Mouse (Mus musculus) lung, embryonic 16.5 days (tissue): ENCODE results near the gene Timmdc1. TPM values are rescaled to one million over a fixed set of nuclear protein-coding genes. Genes with fewer than 3 reads are reported as not detected.

Experiments used
- ATAC-seq: fragments of 200-750 bp; cut with Nextera tagmentation; 2 replicates; pipeline ENCODE4 v1.8.0; 2017; ENCODE audit warnings: low read depth, mild to moderate bottlenecking, moderate library complexity
- H3K27ac ChIP-seq: fragments of 300-500 bp; sonication (generic); 2 replicates; pipeline ENCODE4 v1.5.1; 2014; ENCODE audit warnings: mild to moderate bottlenecking, control low read depth, low read length
- H3K27me3 ChIP-seq: fragments of 300-500 bp; sonication (generic); 2 replicates; pipeline ENCODE4 v1.6.1; 2014; ENCODE audit warnings: low read depth, low read length, mixed read lengths; ENCODE audit not compliant: control insufficient read depth, insufficient read depth
- H3K36me3 ChIP-seq: fragments of 300-500 bp; sonication (generic); 2 replicates; pipeline ENCODE4 v1.6.1; 2014; ENCODE audit warnings: low read length; ENCODE audit not compliant: control insufficient read depth, insufficient read depth
- H3K4me1 ChIP-seq: fragments of 300-500 bp; sonication (generic); replicated peaks from 2 replicates; pipeline ENCODE4 v1.6.1; 2014; ENCODE audit warnings: low read length, mixed read lengths; ENCODE audit not compliant: control insufficient read depth, insufficient read depth
- H3K4me2 ChIP-seq: fragments of 300-500 bp; sonication (generic); 2 replicates; pipeline ENCODE4 v1.6.1; 2014; ENCODE audit warnings: low read depth, low read length, control low read depth
- H3K4me3 ChIP-seq: fragments of 300-500 bp; sonication (generic); 2 replicates; pipeline ENCODE4 v1.5.1; 2014; ENCODE audit warnings: mild to moderate bottlenecking, low read length, control low read depth
- H3K9ac ChIP-seq: fragments of 300-500 bp; sonication (generic); 2 replicates; pipeline ENCODE4 v1.6.1; 2014; ENCODE audit warnings: low read length, control low read depth
- H3K9me3 ChIP-seq: fragments of 300-500 bp; sonication (generic); 2 replicates; pipeline ENCODE4 v1.6.1; 2016; ENCODE audit warnings: low read length; ENCODE audit not compliant: control insufficient read depth
- WGBS: fragments of 180-500 bp; shearing (Covaris S2); extraction: QIAGEN DNeasy Blood & Tissue Kit; methylation state at CpG from one replicate; pipeline ENCODE4 v1.1.7; 2014; 5-methylcytosine and 5-hydroxymethylcytosine counted together
- polyA plus RNA-seq: library from polyadenylated mRNA; unstranded; fragments of >200 nt; fragmentation: Nextera tagmentation; extraction: Ambion mirVana; gene quantifications from 2 replicates; pipeline ENCODE4 v1.2.1, GENCODE M21; 2015

Gene Timmdc1
- polyA plus RNA-seq, 1 experiment from 2014 or later = 27.7 TPM

DNA sequence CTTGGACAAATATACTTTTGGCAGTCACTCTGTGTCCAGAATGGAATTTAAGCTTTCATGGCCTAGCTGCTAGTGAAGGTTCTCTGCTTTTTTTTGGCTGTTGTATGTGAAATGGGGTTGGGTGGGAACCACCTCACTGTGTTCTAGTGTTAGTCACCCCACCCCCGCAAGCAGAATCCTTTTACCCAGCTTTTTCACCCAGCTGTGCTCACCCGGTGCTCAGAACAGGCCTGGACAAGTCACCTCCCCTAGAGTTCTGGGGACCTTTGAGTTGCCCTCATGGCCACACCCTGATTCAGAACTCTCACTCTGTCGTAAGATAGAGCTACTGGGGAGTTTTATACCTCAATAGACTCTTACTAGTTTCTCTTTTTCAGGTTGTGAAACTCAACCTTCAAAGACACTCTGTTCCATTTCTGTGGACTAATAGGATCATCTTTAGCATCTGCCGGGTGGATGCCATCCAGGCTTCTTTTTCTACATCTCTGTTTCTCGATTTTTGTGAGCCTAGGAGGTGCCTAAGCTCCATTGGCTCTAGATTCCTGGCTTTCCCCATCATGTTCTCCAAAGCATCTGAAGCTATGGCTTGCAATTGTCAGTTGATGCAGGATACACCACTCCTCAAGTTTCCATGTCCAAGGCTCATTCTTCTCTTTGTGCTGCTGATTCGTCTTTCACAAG is 63.7 kb downstream of the Timmdc1 start:
- WGBS = 65% methylated on average over 6 of the region's 6 CpGs

DNA sequence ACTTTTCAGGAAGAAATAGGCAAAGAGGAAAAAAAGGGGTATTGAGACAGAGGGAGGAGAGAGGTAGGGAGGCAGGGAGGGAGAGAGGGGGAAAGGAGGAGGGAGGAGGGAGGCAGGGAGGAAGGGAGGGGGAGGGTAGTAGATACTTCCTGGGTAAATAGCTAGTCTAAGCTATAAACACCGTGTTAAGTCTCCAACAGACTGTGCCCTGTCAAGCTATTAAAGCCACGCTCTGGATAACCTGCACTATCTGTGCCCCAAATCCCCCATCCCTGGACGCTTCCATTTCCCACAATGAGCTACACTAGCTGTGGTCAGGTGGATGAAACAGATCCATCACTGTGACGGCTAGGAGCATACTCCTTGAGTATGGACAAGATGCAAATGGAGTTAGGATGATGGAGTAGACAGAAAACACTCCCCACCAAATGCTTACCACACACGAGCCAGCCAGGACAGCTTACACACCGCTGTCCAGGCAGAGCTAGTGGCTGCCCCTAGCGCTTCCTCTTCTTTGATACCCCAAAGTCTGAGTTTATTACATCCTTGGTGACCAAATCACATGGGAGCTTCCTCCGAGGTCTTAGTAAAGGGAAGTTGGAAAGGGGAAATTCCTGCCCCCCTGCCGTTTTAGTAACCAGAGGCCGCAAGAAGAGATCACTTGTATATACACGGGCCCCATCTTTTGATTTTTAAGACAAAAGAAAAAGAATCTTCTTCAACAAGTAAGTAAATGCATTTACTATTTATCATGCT is 65.5 kb downstream of the Timmdc1 start:
- ATAC-seq = no peak
- H3K9me3 ChIP-seq = no peaks in the 10 kb centered on the region
- WGBS = 49% methylated on average over 11 of the region's 11 CpGs
- no peaks in the 10 kb centered on the region for H3K36me3 ChIP-seq
- H3K4me2 ChIP-seq = no peak overlapping the region
- no peak overlapping the region for H3K27ac ChIP-seq
- H3K27me3 ChIP-seq = no peaks in the 10 kb centered on the region
- H3K9ac ChIP-seq = no peak overlapping the region
- 0 out of 2 replicates have a peak, but pooled peaks cover 1% of the 10 kb centered on the region for H3K4me1 ChIP-seq
- H3K4me3 ChIP-seq = no peak overlapping the region

More for the DNA sequence above, 63.7 kb downstream of the Timmdc1 start:
- H3K36me3 ChIP-seq = no peaks in the 10 kb centered on the region
- H3K27me3 ChIP-seq = no peaks in the 10 kb centered on the region
- H3K4me3 ChIP-seq = no peak overlapping the region
- H3K4me1 ChIP-seq = no peaks in the 10 kb centered on the region
- no peak overlapping the region for H3K9ac ChIP-seq
- H3K27ac ChIP-seq = no peak overlapping the region
- ATAC-seq = no peak
- no peaks in the 10 kb centered on the region for H3K9me3 ChIP-seq
- H3K4me2 ChIP-seq = no peak overlapping the region

DNA sequence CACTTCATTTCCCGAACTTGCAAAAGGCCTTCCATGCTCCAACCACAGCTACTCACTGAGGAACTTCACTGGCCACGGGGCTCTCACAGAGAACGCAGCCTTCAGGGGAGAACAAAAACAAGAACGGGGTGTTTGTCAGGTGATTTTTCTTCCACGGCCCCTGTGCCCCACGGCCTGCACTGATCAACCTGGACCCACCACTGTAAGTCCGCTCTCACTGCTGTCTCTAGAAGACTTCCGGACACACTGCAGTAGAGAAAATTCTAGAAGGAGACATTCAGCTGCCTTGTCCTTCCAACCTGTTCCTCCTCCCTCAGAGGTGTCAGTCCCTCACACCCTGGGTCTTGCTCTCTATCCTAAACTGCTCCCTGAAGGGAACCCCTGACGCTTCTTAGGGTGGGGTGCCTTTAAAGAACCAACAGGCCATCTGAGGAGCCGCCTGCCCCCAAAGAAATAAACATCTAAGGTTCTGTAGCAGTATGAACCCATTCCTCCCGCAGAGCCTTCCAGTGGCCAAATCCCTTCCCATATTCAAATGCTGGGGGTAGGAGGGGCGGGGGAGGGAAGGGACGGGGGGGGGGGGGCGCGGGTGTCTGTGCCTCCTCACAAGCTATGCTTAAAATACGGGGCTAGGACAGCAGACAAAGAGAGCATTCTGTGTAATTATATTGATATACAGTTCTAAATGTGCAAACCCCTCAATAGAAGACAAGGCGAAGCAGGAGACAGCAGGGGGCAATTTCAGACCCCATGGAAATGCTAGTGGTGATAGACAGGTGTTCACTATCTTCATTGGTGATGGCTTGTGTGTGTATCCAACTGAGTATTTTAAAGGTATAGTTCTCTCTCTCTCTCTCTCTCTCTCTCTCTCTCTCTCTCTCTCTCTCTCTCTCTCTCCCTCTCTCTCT is 66.7 kb downstream of the Timmdc1 start, which contains the start of gene Cd80:
Gene Cd80 (plus strand): TSS at position 51 of the 908 bp plus-strand sequence.
- WGBS = 74% methylated on average over 15 of the region's 17 CpGs
- Histone ChIP-seq H3K4me3 (no peak within 1 kb of the TSS), H3K9me3 (no peaks in the 10 kb centered on the region), H3K27ac (no peak within 1 kb of the TSS), H3K4me2 (no peak within 1 kb of the TSS), H3K36me3 (no peaks in the 10 kb centered on the region), H3K4me1 (peaks cover 9% of the 10 kb centered on the region), H3K27me3 (no peaks in the 10 kb centered on the region), H3K9ac (no peak within 1 kb of the TSS)
- no peak for ATAC-seq

DNA sequence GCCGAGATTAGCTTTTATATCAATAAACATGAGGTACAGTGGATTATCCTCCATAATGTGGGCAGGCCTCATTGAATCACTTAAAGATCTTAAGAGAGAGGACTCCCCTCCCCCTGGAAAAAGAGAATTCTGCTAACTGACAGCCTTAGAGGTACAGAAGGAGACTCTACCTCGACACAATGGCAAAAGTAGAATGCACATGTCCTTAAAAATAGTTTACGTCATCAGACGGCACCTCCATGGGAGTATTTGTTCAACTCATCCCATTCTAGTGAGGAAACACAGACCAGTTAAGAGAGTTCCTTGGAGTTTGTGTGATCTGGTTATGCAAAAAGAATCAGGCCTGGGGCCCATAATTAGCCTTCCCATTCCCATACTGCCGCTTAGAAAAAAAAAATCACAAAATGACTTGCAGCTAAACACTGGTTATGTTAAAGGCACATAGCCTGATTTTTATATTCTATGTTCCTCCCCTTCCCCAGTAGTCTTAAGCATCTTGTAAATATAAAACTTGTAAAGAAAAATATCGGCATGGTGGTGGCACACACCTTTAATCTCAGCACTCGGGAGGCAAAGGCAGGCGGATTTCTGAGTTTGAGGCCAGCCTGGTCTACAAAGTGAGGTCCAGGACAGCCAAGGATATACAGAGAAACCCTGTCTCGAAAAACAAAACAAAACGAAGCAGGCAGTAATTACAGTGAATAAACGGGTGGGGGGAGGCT is 67.8 kb downstream of the Timmdc1 start:
- H3K4me2 ChIP-seq = no peak overlapping the region
- WGBS = 67% methylated on average over 11 of the region's 11 CpGs
- H3K27me3 ChIP-seq = no peaks in the 10 kb centered on the region
- no peak for ATAC-seq
- H3K9me3 ChIP-seq = no peaks in the 10 kb centered on the region
- H3K36me3 ChIP-seq = peaks cover 3% of the 10 kb centered on the region
- no peak overlapping the region for H3K27ac ChIP-seq
- no peak overlapping the region for H3K9ac ChIP-seq
- H3K4me3 ChIP-seq = no peak overlapping the region
- H3K4me1 ChIP-seq = peaks cover 9% of the 10 kb centered on the region

DNA sequence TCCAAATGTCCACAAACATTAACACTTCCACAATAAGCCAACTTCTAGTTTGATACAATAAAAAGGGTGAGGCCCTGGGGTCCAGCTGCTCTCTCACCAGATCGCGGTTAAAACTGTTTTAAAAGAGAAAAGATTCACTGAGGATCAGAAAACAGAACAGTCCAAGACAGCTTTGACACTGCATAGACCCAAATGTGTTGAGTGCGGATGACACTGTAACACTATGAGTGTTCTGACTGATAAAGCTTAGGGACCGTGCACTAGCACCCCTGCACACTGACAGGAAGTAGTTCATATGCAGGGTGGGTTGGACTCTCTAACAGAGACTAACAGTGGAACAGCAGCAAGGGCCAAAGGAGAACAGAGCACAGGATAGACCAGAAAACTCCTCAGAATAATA is 68.5 kb downstream of the Timmdc1 start:
- WGBS = 86% methylated on average over 4 of the region's 4 CpGs
- Histone ChIP-seq H3K36me3 (peaks cover 3% of the 10 kb centered on the region), H3K4me3 (no peak overlapping the region), H3K27me3 (no peaks in the 10 kb centered on the region), H3K4me2 (no peak overlapping the region), H3K9me3 (no peaks in the 10 kb centered on the region), H3K9ac (no peak overlapping the region), H3K27ac (no peak overlapping the region), H3K4me1 (peaks cover 9% of the 10 kb centered on the region)
- no peak for ATAC-seq

DNA sequence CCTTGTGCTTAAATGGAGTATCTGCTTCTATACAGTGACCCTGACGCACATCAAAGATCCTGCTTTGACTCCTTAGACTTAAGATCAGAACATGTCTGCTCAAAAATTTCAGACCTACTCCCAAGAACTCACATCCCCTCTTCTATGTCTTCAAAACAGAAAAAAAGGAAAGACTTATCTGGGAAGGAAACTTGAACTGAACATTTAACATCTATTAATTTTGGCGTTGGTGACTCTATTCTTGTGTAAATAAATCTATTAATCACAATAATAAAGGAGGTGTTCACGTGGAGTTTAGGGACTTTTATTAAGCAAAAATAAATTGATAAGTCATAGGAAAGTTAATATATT is 69.3 kb downstream of the Timmdc1 start:
- H3K27me3 ChIP-seq = no peaks in the 10 kb centered on the region
- WGBS = 21% methylated on average over 3 of the region's 3 CpGs
- ATAC-seq = no peak
- H3K4me2 ChIP-seq = peak overlapping the region; percentile 90
- peaks cover 5% of the 10 kb centered on the region for H3K36me3 ChIP-seq
- peaks cover 9% of the 10 kb centered on the region for H3K4me1 ChIP-seq
- H3K9ac ChIP-seq = peak overlapping the region; percentile 99
- H3K4me3 ChIP-seq = peak overlapping the region; percentile 86
- no peaks in the 10 kb centered on the region for H3K9me3 ChIP-seq
- peak overlapping the region; percentile 94 for H3K27ac ChIP-seq

DNA sequence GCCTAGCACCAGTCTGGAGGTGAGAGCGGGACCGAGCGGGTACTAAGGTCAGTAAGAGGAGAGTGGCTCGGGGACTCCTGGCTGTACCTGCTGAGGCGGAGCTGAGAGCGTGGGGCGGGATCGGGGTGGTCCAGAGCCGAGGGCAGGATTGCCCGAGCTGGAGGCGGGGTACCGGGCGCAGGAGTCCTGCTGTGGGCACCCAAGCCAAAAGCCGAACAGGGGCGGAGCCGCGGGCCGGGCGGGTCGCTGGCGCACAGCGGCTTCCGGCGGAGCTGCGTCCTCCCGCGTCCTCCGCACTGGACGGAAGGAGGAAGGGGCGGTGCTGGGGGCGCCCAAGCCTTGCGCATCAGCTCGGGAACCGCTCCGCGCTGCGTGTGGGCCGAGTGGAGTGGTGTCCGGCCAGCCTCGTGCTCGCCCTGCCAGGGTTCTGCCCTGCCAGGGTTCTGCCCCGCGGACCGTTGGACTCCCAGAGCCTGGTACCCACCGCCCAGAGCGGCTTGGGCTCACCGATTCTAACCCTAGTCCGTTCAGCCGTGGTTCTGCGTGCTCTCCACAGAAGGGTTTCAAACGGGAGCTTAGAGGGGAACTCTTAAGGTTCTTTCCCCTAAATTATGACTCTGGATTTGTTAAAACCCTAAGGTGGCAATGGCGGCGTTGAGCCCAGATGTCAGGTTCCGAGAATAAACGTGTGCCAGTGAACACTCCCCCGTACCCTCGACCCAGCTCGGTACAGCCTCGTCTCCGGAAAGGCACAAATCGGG is 69.8 kb downstream of the Timmdc1 start, which contains the start of gene Adprh:
Gene Adprh (minus strand): TSS at position 262 of the 761 bp plus-strand sequence.
- Histone ChIP-seq H3K9ac (peak within 1 kb of the TSS; percentile 99), H3K27ac (peak within 1 kb of the TSS; percentile 94), H3K4me1 (peaks cover 9% of the 10 kb centered on the region), H3K4me3 (peak within 1 kb of the TSS; percentile 86), H3K4me2 (peak within 1 kb of the TSS; percentile 90), H3K9me3 (no peaks in the 10 kb centered on the region), H3K27me3 (no peaks in the 10 kb centered on the region), H3K36me3 (peaks cover 8% of the 10 kb centered on the region)
- WGBS = under 1% methylated on average over 46 of the region's 61 CpGs
- peak; percentile 99 for ATAC-seq
